Mouse (Mus musculus): ENCODE data around the gene Tmem190. TPM values are rescaled to one million over a fixed set of nuclear protein-coding genes. Genes with fewer than 3 reads are reported as not detected.
"Not testable (repeated sequence)": the region's sequence is repeated elsewhere in the genome, so short reads cannot be mapped to it uniquely, and the experiment has no call there.

Tmem190 gene
- polyA plus RNA-seq, 1 experiment = not detected

DNA sequence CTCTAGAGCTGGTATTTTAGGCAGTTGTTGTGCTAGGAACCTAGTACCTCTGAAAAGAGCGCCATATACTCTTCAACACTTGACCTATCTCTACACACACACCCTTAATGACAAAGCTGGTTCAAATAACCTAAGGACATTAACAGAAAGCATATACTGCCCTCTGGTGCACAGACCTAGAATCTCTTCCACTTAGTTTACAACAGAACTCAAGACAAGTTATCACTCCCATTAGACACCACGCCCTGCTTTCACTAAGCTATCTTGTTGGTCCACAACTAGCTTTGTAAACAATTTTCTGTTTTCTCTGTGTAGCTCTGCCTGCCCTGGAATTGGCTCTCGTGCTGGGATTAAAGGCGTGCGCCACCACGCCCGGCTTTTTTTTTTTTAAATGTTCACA is 24.0 kb downstream of the Tmem190 start:
- no peak overlapping the region for H3K4me3 ChIP-seq (ENCODE audit: insufficient read depth, low read length)
- no peak for TF ChIP-seq CTCF (IDR thresholded peaks at IDR 0.05; ENCODE audit: borderline replicate concordance, insufficient read depth, low read length)
- TF ChIP-seq POLR2A (IDR thresholded peaks at IDR 0.05; ENCODE audit: low read depth, low read length) = no peak
- no peak overlapping the region for H3K27ac ChIP-seq (ENCODE audit: insufficient read depth, low read length)
- peaks cover 10% of the 10 kb centered on the region; the same call in 1 of the 2 replicates for H3K4me1 ChIP-seq (ENCODE audit: control insufficient read depth, insufficient read depth, low read length)

DNA sequence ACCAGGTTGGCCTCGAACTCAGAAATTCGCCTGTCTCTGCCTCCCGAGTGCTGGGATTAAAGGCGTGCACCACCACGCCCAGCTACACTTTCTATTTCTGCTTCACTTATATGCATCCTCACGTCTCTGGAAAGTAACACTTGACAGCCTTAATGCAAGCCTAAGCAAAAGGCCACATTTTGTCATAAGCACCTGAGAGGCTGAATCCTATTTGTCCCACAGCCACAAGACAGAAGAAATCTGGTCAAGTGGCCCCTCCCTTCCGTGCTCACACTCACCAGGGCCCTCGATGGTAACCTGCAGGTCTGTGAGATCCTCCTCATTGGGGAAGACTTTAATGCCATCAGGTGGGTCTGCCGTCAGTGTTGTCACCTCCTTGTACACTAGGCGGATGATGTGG is 28.4 kb downstream of the Tmem190 start:
- not testable (repeated sequence) for H3K27ac ChIP-seq (ENCODE audit: insufficient read depth, low read length)
- Histone ChIP-seq H3K4me1 (ENCODE audit: control insufficient read depth, insufficient read depth, low read length) (peaks cover 10% of the 10 kb centered on the region; the same call in 1 of the 2 replicates), H3K4me3 (ENCODE audit: insufficient read depth, low read length) (peak overlapping the region; percentile 93)

GRCm38 (mm10) chr7:4811842-4812302 is 29.1 kb downstream of the Tmem190 start:
- 0 out of 2 replicates have a peak, but pooled peaks have one; percentile 2 for TF ChIP-seq POLR2A (IDR thresholded peaks at IDR 0.05; ENCODE audit: low read depth, low read length)
- no peak for TF ChIP-seq CTCF (IDR thresholded peaks at IDR 0.05; ENCODE audit: borderline replicate concordance, insufficient read depth, low read length)
- H3K4me1 ChIP-seq (ENCODE audit: control insufficient read depth, insufficient read depth, low read length) = peaks cover 10% of the 10 kb centered on the region; the same call in 1 of the 2 replicates
- H3K27ac ChIP-seq (ENCODE audit: insufficient read depth, low read length) = peak overlapping the region; percentile 20
- peak overlapping the region; percentile 93 for H3K4me3 ChIP-seq (ENCODE audit: insufficient read depth, low read length)

GRCm38 (mm10) chr7:4812303-4813104 is 29.8 kb downstream of the Tmem190 start, which contains the start of gene Ube2s:
Gene Ube2s, minus strand, starts transcription at chr7:4812590.
- no peak for TF ChIP-seq CTCF (IDR thresholded peaks at IDR 0.05; ENCODE audit: borderline replicate concordance, insufficient read depth, low read length)
- peak; percentile 85 for TF ChIP-seq POLR2A (IDR thresholded peaks at IDR 0.05; ENCODE audit: low read depth, low read length)
- peak within 1 kb of the TSS; percentile 93 for H3K4me3 ChIP-seq (ENCODE audit: insufficient read depth, low read length)
- H3K27ac ChIP-seq (ENCODE audit: insufficient read depth, low read length) = peak within 1 kb of the TSS; percentile 86
- peaks cover 7% of the 10 kb centered on the region; the same call in 1 of the 2 replicates for H3K4me1 ChIP-seq (ENCODE audit: control insufficient read depth, insufficient read depth, low read length)

DNA sequence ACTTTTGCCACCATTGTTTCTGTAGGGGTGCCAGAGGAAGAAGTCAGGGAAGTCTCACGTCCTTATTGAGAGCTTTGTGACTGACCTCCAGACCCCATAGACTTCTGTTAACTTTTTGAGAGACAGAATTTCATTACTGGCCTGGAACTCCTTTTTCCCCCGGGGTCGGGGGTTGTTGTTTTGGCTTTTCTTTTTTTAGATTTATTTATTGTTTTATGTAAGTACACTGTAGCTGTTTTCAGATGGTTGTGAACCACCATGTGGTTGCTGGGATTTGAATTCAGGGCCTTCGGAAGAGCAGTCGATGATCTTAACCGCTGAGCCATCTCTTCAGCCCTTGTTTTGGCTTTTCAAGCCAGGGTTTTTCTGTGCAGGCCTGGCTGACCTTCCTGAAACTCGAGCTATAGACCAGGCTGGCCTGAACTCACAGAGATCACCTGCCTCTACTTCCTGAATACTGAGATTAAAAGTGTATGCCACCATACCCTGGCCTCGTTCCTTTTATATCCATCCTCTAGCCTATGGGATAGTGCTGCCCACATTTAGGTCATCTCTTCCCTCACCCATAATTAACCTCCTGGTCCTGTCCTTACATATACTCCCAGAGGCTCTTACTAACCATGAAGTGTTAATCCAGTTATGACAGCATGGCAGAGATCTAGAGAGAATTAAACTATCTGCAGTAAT is 30.5 kb downstream of the Tmem190 start:
- H3K27ac ChIP-seq (ENCODE audit: insufficient read depth, low read length) = peak overlapping the region; percentile 53; the same call in 1 of the 2 replicates
- H3K4me1 ChIP-seq (ENCODE audit: control insufficient read depth, insufficient read depth, low read length) = peaks cover 7% of the 10 kb centered on the region; the same call in 1 of the 2 replicates
- peak overlapping the region; percentile 62 for H3K4me3 ChIP-seq (ENCODE audit: insufficient read depth, low read length)
- TF ChIP-seq POLR2A (IDR thresholded peaks at IDR 0.05; ENCODE audit: low read depth, low read length) = no peak
- no peak for TF ChIP-seq CTCF (IDR thresholded peaks at IDR 0.05; ENCODE audit: borderline replicate concordance, insufficient read depth, low read length)

- H3K4me1 ChIP-seq (ENCODE audit: control insufficient read depth, insufficient read depth, low read length) = no peaks in the 10 kb centered on the region
- TF ChIP-seq POLR2A (IDR thresholded peaks at IDR 0.05; ENCODE audit: low read depth, low read length) (no peak), CTCF (IDR thresholded peaks at IDR 0.05; ENCODE audit: borderline replicate concordance, insufficient read depth, low read length) (no peak)
- H3K4me3 ChIP-seq (ENCODE audit: insufficient read depth, low read length) = no peak overlapping the region
- no peak overlapping the region for H3K27ac ChIP-seq (ENCODE audit: insufficient read depth, low read length)
Observed at GRCm38 (mm10) chr7:4816559-4816958, 33.8 kb downstream of the Tmem190 start.

- not testable (repeated sequence) for H3K4me1 ChIP-seq (ENCODE audit: control insufficient read depth, insufficient read depth, low read length); H3K4me3 ChIP-seq (ENCODE audit: insufficient read depth, low read length); H3K27ac ChIP-seq (ENCODE audit: insufficient read depth, low read length)
Observed at GRCm38 (mm10) chr7:4820925-4821324, 38.2 kb downstream of the Tmem190 start.

GRCm38 (mm10) chr7:4821690-4822089 is 39.0 kb downstream of the Tmem190 start:
- H3K4me1 ChIP-seq (ENCODE audit: control insufficient read depth, insufficient read depth, low read length) = no peaks in the 10 kb centered on the region
- no peak overlapping the region for H3K4me3 ChIP-seq (ENCODE audit: insufficient read depth, low read length)
- TF ChIP-seq POLR2A (IDR thresholded peaks at IDR 0.05; ENCODE audit: low read depth, low read length) = no peak
- no peak for TF ChIP-seq CTCF (IDR thresholded peaks at IDR 0.05; ENCODE audit: borderline replicate concordance, insufficient read depth, low read length)
- H3K27ac ChIP-seq (ENCODE audit: insufficient read depth, low read length) = no peak overlapping the region

GRCm38 (mm10) chr7:4822162-4822907 is 39.6 kb downstream of the Tmem190 start:
- no peak overlapping the region for H3K27ac ChIP-seq (ENCODE audit: insufficient read depth, low read length)
- no peaks in the 10 kb centered on the region for H3K4me1 ChIP-seq (ENCODE audit: control insufficient read depth, insufficient read depth, low read length)
- no peak overlapping the region for H3K4me3 ChIP-seq (ENCODE audit: insufficient read depth, low read length)
- TF ChIP-seq POLR2A (IDR thresholded peaks at IDR 0.05; ENCODE audit: low read depth, low read length) (no peak), CTCF (IDR thresholded peaks at IDR 0.05; ENCODE audit: borderline replicate concordance, insufficient read depth, low read length) (no peak)
